Mouse (Mus musculus) CD4-positive, CD25-positive, alpha-beta regulatory T cell, adult 2 months (primary cell): ENCODE data around the gene Rbm6.

ENCODE experiments used
- DNase-seq: peaks from one replicate; pipeline ENCODE4 v3.0.0-alpha.2; 2012; ENCODE audit warnings: low read depth, low spot score

Gene Rbm6

DNA sequence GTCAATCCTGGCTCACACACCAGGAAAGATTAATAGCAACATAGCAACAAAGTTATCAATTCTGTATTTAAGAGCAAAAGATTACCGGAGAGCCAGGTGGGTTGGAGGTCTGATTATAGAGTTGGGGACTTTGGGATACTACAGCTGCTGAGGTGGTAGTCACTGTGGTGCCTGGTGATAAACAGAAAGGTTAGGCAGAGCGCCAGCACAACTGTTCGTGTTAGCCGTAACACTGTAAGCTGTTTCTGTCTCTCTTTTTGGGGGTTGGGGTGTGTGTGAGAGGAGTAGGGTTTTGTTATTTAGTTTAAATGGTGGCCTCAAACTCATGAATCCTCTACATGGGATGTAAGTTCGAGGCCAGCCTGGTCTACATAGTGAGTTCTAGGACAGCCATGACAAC lies 122.7 kb downstream of the Rbm6 start:
- no peak for DNase-seq

DNA sequence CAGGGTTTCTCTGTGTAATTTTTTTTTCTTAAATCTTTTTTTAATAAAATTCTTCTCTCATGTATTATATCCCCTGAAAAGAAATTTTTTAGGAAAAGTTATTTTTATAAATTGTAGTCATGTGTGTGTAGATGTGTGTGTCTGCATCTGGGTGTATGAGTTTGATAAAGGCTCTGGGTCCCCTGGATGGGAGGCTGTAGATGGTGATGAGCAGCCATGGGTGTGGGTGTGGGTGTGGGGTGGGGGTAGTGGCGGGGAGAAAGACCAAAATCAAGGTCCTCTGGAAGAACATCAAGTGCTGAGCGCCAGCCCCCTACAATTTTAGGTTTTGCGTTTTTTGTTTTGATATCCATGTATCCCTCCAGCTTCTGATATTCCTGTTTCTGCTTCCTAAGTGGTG lies 125.0 kb downstream of the Rbm6 start:
- DNase-seq, result no peak

DNA sequence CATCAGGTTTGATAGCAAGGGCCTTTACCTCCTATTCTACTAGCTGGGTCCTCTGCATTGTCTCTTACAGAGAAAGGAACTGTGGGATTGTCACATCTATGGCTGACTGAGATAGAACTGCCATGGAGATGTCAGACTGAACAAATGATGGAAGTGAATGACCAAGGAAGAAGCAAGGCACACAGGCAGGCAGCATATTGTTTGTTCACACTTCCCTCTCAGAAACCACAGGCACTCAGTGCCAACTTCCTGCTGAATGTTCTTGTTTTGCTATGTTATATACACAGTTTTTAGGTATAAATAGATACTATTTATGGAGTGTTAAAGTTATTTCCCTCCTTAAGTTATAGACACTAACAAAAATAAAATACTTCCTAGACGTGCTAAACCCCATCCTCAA lies 125.7 kb downstream of the Rbm6 start:
- no peak for DNase-seq

DNA sequence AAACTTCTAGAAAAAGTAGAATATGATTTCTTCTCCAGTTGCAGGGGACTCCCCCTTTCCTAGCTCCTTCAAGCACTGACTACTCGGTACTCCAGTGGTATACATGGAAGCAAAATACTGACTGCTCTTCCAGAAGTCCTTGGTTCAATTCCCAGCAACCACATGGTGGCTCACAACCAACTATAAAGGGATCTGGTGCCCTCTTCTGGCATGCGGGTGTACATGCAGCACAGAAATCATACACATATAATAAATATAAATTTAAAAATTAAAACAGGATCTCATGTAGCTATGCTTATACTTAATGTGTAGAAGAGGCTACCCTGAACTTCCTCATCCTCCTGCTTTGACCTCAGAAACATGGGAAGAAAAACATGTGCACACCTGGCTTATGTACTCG lies 126.4 kb downstream of the Rbm6 start:
- peak; percentile 38 for DNase-seq

DNA sequence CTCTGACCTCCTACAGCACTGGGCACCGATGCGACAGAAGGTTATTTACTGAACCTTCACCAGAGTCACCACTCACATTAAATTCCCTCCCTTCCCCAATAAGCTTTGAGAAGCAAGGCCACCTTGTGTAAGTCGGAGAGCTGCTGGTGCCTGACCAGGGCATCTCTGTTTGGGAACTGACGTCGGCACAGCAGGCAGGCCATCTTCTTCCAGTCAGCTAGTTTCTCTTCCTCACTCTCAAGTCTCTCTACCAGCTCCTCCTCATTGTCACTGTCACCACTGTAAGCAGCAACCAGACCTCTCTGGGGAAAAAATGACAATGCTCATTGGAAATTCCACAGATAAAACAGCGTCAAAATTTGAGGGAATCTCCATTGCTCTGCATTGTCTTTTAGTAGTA lies 129.0 kb downstream of the Rbm6 start:
- no peak for DNase-seq

DNA sequence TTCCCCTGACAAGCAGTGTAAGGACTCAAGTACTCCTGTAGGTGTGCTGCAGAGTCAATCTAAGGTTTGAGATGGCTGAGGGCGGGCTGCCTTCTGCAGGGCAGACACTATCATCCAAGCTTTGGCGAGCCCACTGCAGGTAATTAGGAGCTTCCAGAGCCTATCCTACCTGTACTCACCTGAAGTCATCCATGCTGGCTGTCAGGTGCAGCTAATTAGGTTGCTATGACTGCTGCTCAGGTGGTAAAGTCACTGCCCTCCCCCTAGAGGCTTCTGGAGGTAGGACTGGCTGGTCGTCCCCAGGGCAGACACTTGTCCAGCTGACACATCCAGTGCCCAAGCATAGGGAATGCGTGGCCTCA lies 134.2 kb downstream of the Rbm6 start:
- peak; percentile 61 for DNase-seq

DNA sequence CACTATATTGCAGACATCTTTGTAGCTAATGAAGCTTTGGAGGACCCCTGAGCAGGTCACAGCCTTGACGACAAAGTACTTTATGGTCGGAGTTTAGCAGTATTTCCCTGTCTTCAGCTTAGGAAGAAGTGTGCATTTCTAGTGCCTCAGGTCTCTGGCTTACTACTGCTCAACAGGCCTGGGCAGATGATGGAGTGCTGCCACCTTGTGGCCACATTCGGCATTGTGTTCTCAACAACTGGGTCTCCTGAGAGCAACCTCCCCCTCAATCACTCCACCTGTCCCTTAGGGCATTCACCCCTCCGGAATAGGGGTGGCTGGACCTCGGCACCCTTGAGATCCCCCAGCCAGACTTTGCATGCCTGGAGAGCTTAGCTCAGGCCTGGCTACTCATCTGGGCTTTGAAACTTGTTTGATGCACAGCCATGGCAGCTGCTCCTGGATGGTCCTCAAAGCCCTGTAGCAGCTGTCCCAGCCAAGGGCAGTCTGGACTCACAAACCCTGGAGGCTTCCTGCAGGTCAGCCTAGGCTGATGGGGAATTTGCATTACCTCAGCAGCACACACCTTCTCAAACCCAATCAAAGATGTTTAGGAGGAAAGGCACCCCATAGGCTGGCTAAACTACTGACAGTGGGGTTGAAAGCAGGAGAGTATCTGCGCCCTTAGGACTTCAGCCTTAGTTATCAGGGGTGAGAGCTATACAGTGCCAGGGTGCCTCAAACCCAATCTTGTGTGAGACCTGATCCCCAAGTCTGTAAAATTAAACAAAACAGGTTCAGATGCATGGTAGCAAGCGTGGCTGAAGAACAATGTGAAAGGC lies 134.8 kb downstream of the Rbm6 start:
- DNase-seq, result peak; percentile 90

DNA sequence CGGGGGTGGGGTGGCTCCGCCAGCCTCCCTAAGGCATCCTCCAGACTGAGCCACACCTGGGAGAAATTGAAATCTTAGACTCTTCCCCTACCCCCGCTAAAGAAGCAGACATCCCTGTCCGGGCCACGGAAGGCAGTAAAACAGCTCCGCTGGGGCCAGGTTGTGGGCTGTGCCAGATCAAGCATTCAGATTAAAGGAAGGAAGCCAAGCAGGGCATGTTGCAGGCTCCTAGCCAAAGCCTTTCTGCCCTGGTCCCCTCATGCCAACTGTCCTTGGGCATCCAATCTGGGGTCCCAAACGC lies 136.9 kb downstream of the Rbm6 start:
- DNase-seq, result peak; percentile 58

DNA sequence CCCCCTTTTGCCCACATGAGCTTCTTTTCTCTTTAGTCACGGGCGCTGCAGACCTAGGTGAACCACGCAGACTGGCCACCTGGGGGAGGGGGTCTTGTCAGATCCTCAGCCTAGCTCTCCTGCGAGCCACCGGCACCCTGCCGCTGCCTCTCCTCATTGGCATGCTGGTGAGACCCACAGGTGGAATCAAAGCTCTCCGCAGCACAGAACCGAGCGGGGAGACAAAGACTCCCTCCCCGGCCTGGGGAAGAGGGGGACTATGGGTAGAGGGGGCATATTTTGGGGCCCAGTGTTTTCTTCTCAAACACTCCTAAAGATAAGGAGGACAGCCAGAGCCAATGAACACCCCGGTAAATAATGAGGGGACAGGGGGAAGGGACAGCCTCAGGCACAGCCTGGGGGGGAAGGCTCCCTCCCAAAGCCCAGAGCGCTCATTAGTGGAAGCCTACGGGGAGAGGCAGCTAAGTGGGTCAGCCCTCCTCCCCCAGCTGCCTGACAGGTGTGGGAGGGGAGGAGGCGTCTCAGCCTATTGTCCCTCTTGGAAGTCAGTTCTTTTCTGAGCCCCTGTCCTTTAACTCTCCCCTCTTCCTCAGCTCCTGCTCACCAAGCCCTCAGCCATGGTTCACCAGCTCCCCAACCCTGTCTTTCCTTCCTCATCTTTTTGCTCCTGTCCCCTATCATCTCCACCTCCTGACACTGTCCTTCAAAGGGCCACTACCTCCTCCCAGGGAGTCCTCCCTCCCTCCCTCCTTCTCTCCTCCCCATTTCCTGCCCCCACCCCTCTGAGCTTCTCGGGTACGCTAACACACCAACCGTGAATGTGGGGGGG lies 137.5 kb downstream of the Rbm6 start:
- DNase-seq, result peak; percentile 24

DNA sequence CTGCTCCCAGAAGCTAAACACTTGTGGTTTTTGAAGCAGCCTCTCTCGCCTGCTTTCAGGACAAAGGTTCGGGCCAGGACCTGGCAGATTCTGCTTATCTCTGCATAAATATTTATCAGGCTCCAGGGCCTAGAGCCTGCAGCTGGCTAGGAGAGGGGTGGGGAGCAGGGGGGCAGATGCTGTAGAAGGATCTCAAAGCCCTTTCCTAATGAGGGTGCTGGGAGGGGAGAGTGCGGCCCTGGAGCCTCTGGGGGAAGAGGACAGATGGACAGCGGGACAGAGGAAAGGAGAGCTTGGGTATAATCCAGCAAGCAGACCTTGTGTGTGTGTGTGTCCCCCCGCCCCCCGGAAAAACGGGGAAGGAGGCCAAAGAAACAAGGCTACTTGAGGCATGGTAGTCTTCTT lies 138.5 kb downstream of the Rbm6 start:
- no peak for DNase-seq

DNA sequence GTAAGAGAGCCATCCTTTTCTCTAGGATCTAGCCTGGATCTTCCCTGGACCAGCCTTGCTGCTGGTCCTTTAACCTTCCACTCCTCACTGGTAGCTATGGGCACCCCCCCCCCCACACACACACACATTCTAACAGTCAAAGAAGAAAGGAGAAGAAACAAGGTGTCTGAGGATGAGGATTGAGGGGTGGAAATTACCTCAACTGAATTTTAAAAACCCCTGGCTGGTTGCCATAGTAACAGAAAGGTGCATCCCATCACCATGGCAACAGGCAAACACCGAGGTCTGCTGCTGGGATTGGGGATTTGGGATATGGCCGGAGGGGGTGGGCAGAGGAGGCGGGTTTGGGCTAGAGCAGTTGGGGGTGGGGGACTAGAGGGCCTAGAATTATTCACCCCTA lies 143.3 kb downstream of the Rbm6 start:
- no peak for DNase-seq

DNA sequence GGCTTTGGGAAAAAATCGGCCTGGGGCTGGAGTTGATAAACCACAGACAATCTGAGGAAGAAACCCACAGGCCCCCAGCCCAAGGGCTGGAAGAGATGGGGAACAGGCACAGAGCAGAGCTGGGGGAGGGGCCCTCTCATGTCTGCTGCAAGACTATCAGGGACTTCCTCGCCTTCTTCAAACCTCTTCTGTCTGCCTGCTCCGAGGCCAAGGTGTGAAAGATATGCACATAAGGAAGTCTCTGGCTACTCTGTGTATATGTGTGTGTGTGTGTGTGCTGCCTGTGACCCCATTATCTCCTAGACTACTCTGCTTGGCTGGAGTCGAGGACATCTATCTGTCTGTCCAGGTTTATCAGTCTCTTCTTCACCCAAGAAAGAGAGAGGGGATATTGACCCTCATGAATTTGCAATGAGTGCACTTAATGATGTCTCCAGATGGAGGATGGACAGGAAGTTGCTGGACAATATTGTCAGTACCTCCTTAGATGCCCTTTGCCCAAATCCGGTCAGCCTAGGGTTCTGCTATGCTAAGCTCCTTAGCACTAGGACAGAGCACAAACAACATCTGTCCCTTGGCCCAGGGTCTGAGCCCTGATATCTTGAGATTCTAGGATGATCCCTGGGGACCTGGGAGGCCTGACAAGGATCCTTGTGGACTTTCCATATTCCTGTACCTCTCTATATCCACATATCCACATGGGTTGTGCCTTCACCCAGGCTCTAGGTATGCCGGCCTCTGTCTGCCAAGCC lies 143.9 kb downstream of the Rbm6 start:
- no peak for DNase-seq

DNA sequence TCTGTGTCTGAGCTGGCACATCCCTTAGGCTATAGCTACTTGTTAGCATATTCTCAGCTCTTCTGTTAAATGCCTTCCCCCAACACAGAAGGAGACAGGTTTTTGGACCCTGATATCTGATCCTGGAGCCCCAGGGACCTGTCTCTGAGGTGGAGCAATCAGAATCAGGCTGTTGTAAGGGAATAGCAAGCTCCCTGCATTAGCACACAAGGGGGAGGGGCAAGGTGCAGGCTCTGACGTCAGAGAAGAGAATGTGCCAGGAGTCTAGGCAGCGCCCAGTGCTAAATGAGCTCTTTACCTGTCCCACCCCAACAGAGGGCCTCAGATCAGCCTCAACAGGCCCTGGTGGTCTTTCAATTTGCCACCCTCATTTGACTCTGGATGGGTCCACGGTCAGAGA lies 146.0 kb downstream of the Rbm6 start:
- no peak for DNase-seq

DNA sequence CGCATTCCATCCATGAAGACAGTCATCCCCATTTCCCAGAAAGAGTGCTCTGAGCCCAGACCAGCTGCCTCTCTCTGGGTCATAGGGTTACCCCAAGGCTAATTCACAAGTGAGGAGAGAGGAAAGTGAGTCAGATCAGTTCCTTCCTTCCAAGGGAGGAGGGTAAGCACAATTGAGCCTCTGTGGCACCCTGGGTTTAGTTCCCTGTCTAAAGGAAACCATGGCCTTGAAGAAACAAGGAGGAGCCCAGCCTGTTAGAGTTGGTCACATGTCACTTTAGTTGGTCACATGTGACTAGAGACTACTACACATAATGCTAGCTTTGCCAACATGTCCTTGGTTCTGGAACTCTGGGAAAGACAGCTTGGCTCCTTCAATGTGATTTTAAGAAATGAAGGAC lies 148.2 kb downstream of the Rbm6 start:
- no peak for DNase-seq

DNA sequence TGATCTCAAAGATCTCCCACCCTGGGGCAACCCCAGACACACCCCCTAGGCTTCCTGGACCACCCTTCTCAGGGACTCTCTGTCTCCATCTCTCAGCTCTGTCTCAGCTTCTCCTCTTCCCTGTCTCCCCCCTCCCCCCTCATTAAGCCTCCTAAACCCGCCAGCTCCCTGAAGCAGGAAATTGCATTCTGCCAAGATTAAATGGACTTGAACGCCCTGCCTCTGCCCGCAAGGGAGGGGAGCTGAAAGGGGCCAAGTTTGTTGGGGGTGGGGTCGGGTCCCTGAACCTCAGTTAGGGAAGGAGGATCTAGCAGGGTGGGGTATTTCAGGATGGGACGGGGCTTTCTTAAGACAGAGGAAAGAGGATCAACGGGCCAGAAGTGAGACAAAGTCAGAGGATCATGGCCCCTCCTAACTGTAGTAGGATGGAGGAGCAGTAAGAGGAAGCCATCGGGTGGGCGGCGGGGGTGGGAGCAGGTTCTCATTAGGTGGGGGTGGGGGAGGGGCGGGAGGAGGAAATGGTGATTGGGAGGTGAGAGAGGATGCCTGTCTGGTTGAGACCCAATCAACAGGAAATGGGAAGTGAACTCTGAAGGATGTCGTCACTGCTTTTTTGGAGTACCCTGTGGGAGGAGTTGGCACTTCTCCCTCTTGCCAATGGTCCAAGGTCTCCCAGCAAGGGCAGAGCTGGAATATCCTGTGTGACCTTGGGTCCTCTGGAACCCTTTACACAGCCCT lies 149.1 kb downstream of the Rbm6 start:
- peak; percentile 36 for DNase-seq
